Mouse (Mus musculus) frontal cortex, postnatal 10 days (tissue): ENCODE data around the gene Bpi.
A peak's percentile ranks its signal among the peaks of the same experiment; 100 is the strongest.

Experiments
- DNase-seq, 2 experiments: peaks; one replicate each; pipeline ENCODE4 v3.0.0; 2022; ENCODE audit warnings: low spot score in 2 of 2, mixed read lengths in 1 of 2

Bpi gene

DNA sequence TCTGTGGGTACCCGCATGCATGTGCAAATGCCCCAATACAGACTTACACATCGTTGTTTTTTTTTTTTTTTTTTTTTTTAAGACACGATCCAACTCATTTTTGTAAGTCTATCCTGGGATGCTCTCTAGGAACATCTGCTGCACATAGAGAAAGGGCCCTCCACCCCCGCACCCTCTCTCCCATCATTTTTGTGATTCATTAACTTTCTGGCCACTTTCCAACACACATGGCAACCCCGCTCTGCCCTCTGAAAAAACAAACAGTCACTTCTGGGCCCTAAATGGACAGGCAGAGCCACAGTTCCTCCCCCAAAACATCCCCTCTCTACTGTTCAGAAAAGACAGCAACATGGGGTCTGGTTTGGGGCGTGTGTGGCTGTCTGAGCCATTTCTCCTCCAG lies 27.8 kb downstream of the Bpi start:
- peak in 1 of 2 experiments; percentile 32 for DNase-seq

DNA sequence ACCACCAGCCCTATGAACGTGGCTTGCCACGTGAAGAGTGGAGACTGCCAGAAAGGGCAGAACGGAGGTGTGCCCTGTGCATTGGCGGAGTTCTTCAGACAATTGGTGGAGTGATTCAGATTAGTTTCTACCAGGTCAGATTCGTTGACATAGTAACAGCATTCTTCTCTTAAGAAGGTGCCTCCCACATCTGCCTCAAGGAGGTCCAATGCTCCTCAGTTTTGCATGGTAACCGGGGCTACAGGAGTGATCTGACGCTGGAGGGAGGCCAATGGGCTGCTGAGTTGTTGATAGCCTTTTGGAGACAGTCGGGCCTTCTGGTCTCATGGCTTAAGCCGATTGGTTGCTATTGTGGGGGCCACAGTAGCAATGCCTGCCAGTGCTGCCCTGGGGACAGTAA lies 37.8 kb downstream of the Bpi start:
- DNase-seq = peak in 1 of 2 experiments; percentile 43

DNA sequence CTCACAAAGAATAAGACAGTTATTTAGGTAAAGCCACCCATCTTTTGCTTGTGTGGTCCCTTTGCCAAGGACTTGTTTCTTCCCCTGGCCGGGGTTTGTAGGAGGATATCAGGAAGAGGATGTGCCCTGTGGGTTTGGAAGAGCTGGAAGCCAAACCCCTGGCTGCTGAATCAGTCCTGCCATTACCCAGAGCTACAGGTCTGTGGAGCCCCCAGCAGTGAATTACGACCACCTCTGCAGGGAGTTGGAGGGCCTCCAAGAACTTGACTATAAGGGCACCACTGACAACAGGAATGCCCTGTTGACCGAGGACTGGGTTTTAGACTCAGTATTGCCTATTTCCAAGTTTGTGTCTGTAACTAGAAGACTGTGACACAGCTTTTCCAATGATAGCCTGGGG lies 41.3 kb downstream of the Bpi start:
- no peak for DNase-seq

DNA sequence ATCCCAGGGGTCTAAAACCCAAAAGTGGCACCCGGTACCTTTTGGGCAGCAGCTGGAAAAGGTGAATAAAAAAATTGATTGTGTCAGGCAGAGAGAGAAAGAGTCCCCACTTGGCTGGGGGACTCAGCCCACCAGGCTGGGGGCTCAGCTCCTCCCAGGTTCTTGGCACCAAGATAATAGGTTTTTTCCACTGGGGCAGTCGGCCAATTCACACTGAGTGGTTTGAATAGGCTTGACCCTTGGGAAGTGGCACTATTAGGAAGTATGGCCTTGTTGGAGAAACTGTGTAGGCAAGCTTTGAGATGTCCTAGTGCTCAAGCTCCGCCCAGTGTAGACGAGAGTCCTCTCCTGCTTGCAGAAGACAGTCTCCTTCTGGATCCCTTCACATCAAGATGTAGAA lies 41.8 kb downstream of the Bpi start:
- DNase-seq = no peak

DNA sequence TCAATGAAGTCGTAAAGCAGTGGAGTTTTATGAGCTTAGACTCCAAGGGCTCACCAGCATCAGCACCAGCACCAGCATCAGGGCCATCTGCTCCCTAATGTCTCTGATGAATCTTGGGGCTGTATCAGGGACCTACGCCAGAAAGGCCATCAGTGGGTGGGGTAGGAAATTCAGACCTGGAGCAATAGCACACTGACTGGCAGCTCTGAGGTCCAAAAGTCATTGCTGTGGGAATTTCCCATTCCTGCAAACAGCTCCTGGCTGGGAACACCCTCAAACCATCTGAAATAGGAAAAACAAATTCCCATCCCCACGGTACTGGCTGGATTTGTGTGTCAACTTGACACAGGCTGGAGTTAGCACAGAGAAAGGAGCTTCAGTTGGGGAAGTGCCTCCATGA lies 44.9 kb downstream of the Bpi start:
- DNase-seq = no peak

DNA sequence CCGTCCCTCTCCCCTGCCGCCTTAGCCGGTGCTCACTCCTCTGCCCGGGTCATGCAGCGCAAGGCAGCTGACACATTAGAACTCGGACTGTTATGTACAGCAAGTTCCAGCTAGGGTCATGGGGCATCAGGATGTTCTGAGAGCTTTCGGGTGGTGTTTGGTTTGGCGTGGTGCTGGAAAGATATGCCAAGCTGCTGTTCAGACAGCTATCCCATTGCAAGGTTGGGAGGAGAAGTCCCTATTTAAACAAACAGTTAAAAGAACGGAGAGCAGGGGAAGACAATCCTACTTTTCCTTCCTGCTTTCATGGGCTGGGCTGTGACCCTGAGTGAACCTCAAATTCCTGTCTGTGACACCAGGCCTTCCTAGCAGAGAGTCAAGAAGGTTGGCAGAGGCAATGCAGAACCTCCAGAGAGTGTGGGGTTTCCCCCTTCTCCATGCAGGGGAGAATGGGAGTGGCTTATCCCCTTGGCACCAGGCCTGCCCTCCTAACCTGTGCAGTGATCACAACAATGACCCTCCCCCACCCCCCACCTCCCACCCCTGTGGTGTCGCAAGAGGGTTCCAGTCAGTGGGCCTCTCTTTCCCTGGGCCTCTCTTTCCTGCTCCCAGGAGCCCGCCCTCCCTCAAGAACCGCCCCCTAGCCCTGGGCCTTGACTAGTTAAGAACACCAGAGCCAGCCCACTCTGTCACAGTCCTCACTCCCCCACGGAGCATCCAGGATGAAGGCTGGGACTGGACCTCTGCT lies 48.2 kb downstream of the Bpi start, which contains the start of gene Lbp:
Gene Lbp (plus strand): TSS at position 546 of the 748 bp plus-strand sequence.
- no peak for DNase-seq

DNA sequence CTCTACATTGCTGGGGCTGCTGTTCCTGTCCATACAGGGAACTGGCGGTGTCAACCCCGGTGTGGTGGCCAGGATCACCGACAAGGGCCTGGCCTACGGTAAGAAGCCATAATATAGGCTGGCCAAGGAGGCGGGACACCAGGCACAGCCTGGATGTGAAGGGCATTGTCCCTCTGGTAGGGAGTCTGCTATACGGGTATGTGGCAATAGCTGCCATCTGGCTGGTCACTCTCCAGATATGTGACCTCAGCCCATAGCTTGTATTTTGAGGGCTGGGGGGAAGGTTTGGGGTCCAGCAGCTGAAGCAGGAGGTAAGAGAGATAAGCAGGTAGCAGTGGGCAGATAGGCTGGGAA lies 48.8 kb downstream of the Bpi start:
- DNase-seq = no peak

DNA sequence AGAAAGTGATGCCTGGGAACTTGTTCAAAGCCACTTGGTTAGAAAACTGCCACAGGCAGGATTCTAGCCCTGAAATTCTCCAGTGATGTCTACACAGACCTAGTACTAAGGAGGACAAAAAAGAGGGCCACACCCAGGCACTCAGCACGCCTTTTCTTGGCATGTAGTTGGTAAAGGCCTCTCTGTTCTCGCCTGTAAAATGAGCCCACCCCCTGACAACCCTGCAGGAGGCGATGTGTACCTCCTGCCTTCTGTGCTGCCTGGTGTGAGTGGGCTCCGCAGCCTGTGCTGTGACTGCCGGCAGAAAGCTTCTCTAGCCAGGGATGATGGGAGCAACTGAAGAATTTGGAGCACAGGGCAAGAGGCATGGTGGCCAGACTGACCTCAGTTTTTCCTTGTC lies 50.4 kb downstream of the Bpi start:
- DNase-seq = no peak

DNA sequence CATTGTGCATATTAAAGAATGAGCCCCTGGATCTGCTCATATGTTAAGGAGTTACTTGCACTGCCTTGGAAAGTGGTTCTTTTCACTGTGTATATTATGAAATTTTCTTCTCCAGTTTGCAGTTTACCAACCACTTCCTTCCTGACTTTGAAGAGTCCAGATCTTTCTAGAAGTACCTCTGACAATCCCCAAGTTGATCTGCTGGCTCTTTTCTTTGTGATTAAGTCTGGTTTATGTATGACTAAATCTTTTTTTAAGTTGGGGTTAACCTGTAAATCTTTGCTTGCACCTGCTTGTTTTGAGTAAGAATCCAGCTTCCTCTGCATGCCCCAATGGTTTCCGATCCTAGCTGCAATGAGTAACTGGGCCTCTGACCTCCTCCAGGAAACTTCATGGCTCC lies 55.2 kb downstream of the Bpi start:
- no peak for DNase-seq

DNA sequence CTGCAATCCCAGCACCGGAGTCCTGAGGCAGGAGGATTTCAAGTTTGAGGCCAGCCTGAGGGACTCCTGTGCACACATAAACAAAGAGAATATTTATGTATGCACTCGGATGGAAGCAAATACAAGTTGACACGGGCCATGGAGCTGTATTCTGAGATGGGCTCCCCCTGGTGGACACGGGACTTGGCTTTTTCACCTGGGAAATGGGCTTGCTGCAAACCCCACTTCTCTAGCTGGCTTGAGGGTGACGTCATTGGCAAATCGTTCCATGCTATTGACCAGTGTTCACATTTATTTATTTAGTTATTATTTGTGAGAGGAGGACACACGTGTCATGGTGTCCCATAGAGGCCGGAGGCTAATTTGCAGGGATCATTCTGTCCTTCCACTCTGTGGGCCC lies 58.5 kb downstream of the Bpi start:
- no peak for DNase-seq

DNA sequence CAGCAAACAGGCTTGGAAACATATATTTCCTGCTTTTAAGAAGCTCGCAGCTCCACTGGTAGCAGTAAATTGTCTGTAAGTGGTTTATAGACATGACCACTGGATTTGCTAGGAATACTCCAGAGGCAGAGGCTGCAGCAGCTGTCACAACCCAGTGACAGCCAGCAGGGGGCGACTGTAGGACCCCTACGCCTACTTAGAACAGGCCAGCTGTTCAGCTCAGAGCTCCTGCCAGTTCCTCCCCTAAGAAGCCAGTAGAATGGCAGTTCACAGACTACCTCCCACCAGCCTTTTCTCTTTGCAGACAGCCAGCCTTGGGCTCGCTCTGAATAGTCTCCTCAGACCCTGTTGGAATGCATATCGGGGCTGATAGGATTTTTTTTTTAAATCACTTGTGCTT lies 59.1 kb downstream of the Bpi start:
- peak; percentile 53 to 70 for DNase-seq

DNA sequence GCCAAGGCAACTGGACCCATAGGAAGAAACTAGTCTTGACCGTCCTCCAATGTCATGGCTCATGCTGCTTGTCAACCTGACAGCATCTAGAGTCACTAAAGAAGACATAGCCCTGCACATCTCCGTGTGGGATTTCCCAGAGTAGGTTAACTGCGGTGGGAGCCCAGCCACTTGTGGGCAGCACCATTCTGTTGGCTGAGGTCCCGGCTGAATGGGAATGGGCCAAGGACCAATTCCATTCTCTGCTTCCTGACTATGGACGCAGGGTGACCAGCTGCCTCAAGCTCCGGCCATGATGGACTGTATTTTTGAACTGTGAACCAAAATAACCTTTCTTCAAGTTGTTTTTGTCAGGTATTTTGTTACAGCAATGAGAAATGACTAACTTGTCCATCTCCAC lies 63.7 kb downstream of the Bpi start:
- no peak for DNase-seq

DNA sequence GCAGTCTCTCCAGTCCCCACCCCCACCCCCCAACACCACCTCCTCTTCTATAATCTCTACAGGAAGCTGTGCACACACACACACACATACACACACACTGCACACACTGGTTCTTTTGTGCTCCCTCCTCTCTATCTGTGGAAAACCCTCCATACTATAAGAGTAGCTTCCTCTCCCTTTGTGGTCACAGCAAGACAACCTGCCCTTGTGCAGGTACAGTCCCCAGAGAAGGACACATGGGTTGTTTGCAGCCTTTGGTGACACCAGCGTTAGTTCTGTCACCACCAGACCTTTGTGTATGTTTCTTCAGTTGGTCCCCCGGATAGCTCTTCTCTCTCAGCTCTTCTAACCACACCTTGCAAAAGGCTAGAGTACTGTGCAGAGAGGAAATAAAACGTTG lies 65.0 kb downstream of the Bpi start:
- no peak for DNase-seq

DNA sequence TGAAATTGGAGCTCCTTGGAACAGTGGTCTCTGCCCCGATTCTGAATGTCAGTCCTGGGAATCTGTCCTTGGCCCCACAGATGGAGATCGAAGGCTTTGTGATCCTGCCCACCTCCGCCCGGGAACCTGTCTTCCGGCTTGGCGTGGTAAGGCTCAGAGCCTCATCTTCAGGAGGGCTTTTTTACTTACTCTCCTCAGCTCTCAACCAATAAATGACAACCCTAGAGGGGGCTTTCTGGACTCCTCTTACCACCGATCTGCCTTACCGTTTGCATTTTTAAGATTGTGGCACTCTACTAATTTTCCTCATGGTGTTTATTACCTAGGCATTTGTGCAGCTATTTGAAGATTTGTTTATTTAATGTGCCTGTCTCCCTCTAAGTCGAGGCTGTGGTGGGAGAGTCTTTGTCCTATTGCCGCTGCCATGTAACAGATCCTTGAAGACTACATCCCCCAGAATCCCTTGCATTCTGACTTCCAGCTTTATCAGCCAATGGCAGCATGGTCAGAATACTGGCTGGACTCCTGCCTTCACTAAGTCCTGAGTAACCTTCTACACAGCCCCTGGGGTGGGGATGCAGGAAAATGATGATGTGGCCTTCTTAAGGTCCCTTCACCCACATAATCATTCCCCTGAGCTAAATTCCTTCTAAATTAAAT lies 66.8 kb downstream of the Bpi start:
- peak in 1 of 2 experiments; percentile 15 for DNase-seq

DNA sequence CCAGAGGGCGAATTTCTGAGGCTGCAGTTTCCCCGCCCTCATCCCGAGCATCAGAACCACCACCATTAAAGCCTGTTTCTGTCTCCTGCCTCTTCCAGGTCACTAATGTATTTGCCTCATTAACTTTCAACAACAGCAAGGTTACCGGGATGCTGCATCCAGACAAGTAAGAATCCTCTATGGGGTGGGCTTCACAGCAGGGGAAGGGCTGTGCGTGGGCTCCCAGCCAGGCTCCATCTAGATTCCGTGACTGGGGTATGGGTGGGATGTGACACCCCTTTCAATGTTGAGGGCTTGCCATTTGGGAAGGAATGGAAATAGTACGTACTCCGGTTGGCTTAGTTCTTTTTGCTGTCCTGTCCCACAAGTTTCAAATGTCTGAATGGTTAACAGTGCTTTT lies 67.7 kb downstream of the Bpi start:
- no peak for DNase-seq
